Mouse (Mus musculus) left cerebral cortex, adult 2 months (tissue): ENCODE measurements around the gene Eogt. TPM values are rescaled to one million over a fixed set of nuclear protein-coding genes. Genes with fewer than 3 reads are reported as not detected.

Experiments
- DNase-seq, 2 experiments: peaks; one replicate each; pipeline ENCODE4 v3.0.0; 2021 to 2022; ENCODE audit warnings: low spot score in 2 of 2, mixed read lengths in 1 of 2; ENCODE audit errors: extremely low spot score in 1 of 2
- H3K27ac ChIP-seq: fragments of 200-600 bp; 2 replicates; pipeline ENCODE4 v1.8.1; 2022
- H3K4me3 ChIP-seq: fragments of 200-600 bp; 2 replicates; pipeline ENCODE4 v1.8.1; 2022
- CTCF ChIP-seq: fragments of 200-600 bp; IDR thresholded peaks from 2 replicates; pipeline ENCODE4 v1.8.1; 2022; ENCODE audit warnings: antibody characterized with exemption, mild to moderate bottlenecking, moderate library complexity
- intact Hi-C: fragments of 180-260 bp; cut with DNase I; formaldehyde crosslinking; loops from one replicate; pipeline ENCODE4 v1.15.1; 2025
- total RNA-seq, 2 experiments: library from RNA; stranded (reverse); gene quantifications; 2 replicates each; pipeline ENCODE4 v1.2.3; 2021

Gene Eogt
- total RNA-seq, 2 experiments from 2014 or later = 30.2 to 31.2 TPM

DNA sequence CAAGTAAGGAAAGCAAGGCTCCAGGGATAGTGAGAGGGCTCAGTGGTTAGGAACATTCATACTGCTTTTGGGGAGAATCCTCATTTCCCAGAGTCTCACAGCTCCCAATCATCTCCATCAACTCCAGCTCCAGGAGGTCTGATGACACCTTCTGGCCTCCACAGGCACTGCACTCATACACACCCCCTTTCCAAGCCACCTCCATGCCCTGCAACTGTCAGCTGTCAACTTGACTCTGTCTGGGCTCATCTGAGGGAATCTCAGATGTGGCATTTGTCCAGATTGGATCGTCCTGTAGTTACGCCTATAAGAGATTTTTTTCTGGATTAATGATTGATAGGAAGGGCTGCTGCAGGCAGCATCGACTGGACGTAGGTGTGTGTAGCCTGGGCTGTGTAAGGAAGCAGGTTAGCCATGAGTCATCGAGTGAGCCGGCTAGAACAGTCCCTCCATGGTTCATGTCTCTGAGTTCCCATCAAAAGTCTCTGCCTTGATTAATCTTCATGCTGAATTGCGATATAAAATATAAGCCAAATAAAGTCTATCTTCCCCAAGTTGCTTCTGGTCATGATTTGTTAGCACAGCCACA, 44.6 kb downstream of the Eogt start:
- H3K4me3 ChIP-seq = no peak overlapping the region
- no peak for DNase-seq
- no peak overlapping the region for H3K27ac ChIP-seq
- peak; percentile 48 for TF ChIP-seq CTCF
- intact Hi-C loops = no loop called here

DNA sequence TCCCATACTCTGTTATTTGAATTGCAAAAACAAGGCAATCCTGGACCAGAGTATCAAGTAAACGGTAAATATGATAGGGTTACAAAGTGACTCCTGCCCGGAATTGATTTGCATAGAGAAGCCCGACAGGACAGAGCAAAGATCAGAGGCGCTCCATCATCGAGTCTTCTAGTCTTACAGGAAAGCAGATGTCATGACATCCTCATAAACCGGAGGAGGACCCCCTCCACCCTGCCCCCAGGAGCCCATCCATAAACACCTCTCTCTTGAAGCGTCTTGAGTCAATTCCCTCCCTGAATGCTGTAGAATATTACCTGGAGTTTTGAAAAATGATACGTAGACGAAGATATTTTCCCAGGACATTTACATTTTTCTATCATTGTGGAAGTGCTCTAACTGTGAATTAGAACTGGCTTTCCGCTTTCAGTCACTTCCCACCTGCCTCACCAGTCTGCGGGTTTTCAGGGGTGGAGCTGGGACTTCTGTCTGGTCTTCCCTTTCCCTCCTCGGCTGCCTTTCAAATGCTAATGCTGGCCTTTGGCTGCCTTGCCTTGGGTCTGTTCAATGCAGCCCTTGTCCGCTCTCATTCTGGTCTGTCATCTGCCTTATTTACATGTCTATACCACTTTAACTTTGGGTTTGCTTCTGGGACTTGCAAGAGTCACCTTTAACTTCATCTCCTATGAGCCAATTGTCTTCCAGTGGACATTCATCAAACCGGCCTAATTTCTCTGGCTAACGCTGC, 46.9 kb downstream of the Eogt start:
- H3K4me3 ChIP-seq = no peak overlapping the region
- no peak for DNase-seq
- H3K27ac ChIP-seq = no peak overlapping the region
- TF ChIP-seq CTCF = no peak
- intact Hi-C loops = no loop called here

- no peak overlapping the region for H3K4me3 ChIP-seq
- intact Hi-C loops = no loop called here
- TF ChIP-seq CTCF = no peak
- H3K27ac ChIP-seq = no peak overlapping the region
- DNase-seq = no peak
These were observed 47.6 kb downstream of the Eogt start for GRCm38 (mm10) chr6:97101190-97101957.

DNA sequence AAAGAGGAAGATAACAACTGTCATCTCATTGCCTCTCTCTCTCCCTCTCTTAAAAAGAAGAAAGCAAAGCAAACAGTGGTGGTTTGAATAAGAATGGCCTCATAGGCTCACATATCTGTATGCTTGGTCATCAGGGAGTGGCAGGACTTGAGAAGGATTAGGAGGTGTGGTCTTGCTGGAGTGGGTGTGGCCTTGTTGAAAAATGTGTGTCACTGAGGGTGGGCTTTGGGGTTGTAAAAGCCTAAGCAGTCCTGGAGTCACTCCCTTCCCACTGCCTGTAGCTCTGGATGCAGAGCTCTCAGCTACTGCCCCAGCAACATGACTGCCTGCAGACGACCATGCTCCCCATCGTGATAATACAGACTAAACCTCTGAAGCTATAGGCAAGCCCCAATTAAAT, 66.6 kb downstream of the Eogt start:
- TF ChIP-seq CTCF = no peak
- Histone ChIP-seq H3K27ac (no peak overlapping the region), H3K4me3 (no peak overlapping the region)
- intact Hi-C loops = no loop called here
- no peak for DNase-seq

DNA sequence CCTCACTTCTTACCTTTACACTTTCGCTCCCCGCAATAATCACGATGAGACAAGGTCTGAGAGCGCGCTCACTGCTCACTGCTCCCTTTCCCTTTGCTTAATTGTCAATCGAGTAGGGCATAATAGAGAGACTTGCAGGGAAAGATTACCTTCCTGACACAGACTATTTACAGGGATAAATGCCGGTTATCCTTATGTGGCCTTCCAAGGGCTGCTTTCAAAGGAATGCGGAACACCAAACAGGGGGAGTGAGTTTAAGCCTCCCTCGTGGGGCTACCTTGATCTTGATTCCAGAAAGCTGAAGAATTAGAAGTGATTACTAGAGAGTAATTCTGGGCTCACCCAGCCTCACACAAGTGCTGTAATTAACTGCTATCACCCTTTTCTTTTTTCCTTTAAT, 69.0 kb downstream of the Eogt start:
- Histone ChIP-seq H3K27ac (no peak overlapping the region), H3K4me3 (no peak overlapping the region)
- DNase-seq = no peak
- no peak for TF ChIP-seq CTCF
- intact Hi-C loops = no loop called here

- no peak for DNase-seq
These were observed 88.8 kb downstream of the Eogt start, which contains the start of gene Fam19a4 for GRCm38 (mm10) chr6:97060074-97060681. TSS of gene Fam19a4 (minus strand) at chr6:97060413.

More at GRCm38 (mm10) chr6:97060074-97060681, 88.8 kb downstream of the Eogt start, which contains the start of gene Fam19a4:
- Histone ChIP-seq H3K4me3 (peak within 1 kb of the TSS; percentile 24; the same call in 1 of the 2 replicates), H3K27ac (no peak within 1 kb of the TSS)
- intact Hi-C loops = no loop called here
- no peak for TF ChIP-seq CTCF

Other genes with a start within 250 kb of the Eogt start
- gene Fam19a4, start 88.8 kb downstream of the Eogt start, total RNA-seq = under 1 TPM; 0.16 to 0.54 TPM
- 10 to 100 TPM; 51.9 to 52.9 TPM for gene Tmf1, start 29.9 kb upstream of the Eogt start, total RNA-seq
- gene Uba3, start 56.5 kb upstream of the Eogt start, total RNA-seq = 10 to 100 TPM; 77.3 to 79.0 TPM
- gene Arl6ip5, start 61.5 kb upstream of the Eogt start, total RNA-seq = 100 to 1,000 TPM; 195 to 205 TPM
- not detected for gene Lmod3, start 103.6 kb upstream of the Eogt start, total RNA-seq